8 mouse cellular contexts compared by ENCODE assay signal in the genomic region with DNA sequence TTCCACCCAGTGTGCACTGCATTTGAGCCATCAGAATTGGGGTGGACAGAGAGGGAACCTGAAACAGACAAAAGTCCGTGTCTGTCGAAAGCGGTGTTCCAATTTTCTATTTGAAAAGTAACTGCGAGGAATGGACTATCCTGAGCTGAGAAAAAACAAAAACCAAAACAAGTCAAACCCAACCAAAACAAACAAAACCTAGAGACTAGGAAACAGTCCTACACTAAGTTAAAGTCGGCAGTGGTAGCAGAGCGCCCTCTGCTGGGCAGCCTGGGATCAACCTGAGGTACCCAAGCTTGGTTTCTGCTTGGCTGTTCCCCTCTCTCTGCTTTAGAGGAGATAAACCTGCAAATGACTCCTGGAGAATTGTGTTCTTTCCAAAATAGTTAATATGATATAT. TPM values are rescaled to one million over a fixed set of nuclear protein-coding genes. Genes with fewer than 3 reads are reported as not detected.
DNase-seq lines count a peak whose midpoint lies in the region; ATAC-seq and TF ChIP-seq lines count a peak whose summit lies in the region.

No protein-coding gene starts in this region.

- H3K27ac ChIP-seq in bone marrow, adult 2 months (ENCODE audit: control insufficient read depth, insufficient read depth, low read depth, low read length, poor library complexity): no peak overlapping the region

- intact Hi-C loops in heart, postnatal 36 days (cut with DNase I): loop anchor here (1.0 to 5.0 kb wide), 3 partner anchors 435 to 945 kb away; no protein-coding TSS in a partner anchor

- peak; percentile 80 for TF ChIP-seq CTCF in G1E (IDR thresholded peaks at IDR 0.05; ENCODE audit: low read depth, low read length)
- TF ChIP-seq CTCF in bone marrow, adult 2 months (IDR thresholded peaks at IDR 0.05; ENCODE audit: control insufficient read depth, insufficient read depth, low read length): peak; percentile 90

- peak; percentile 42 for DNase-seq in G1E (ENCODE audit: low spot score)
- peak; percentile 83 to 92 for DNase-seq in heart, postnatal 36 days
- peak; percentile 87 to 89 for DNase-seq in layer of hippocampus, postnatal 10 days (ENCODE audit: low spot score in 2 of 2)
- peak; percentile 83 to 87 for DNase-seq in right cerebral cortex, adult 2 months (ENCODE audit: low spot score in 2 of 2)
- DNase-seq in urinary bladder, postnatal 25 days (ENCODE audit: low spot score): peak; percentile 83

- 0 out of 2 replicates have a peak, but pooled peaks cover 3% of the 10 kb centered on the region for H3K9me3 ChIP-seq in G1E (replicated peaks)

- no peak overlapping the region for H3K4me3 ChIP-seq in G1E (ENCODE audit: low read depth, low read length)
- H3K4me3 ChIP-seq in bone marrow, adult 2 months (replicated peaks; ENCODE audit: control insufficient read depth, low read depth, low read length): no peak overlapping the region

- TF ChIP-seq POLR2A in bone marrow, adult 2 months (IDR thresholded peaks at IDR 0.05; ENCODE audit: borderline replicate concordance, control insufficient read depth, low read depth, low read length): no peak

- no peaks in the 10 kb centered on the region for H3K4me1 ChIP-seq in G1E (ENCODE audit: insufficient read depth, low read depth, low read length)
- no peaks in the 10 kb centered on the region for H3K4me1 ChIP-seq in bone marrow, adult 2 months (ENCODE audit: control insufficient read depth, insufficient read depth, low read length)

- WGBS in bone marrow, adult 2 months: 26% methylated on average over 6 of the region's 6 CpGs

- ATAC-seq in G1E (ENCODE audit: extremely low read depth, insufficient number of reproducible peaks, low FRiP score, poor library complexity, severe bottlenecking): peak; percentile 58
- ATAC-seq in erythroblast, adult 5-6 weeks (replicated peaks; ENCODE audit: low FRiP score, poor library complexity, severe bottlenecking): peak; percentile 81
- ATAC-seq in megakaryocyte, adult 5-6 weeks (ENCODE audit: poor library complexity, severe bottlenecking): peak; percentile 85

- H3K36me3 ChIP-seq in G1E (replicated peaks): no peaks in the 10 kb centered on the region

- no peaks in the 10 kb centered on the region for H3K27me3 ChIP-seq in G1E (ENCODE audit: insufficient read depth, low read length)

RNA-seq across cellular contexts. Expression of a gene that starts 10.0 kb away (rescaled TPM):
- 85.0 and 96.0 TPM in 2 replicates for total RNA-seq in G1E (2014; fragmentation: Nextera tagmentation)
- total RNA-seq in G1E (2017): 110 and 129 TPM in 2 replicates
- 37.1 and 39.2 TPM in 2 replicates for polyA plus RNA-seq in G1E (2012)
- 21.4 and 41.7 TPM in 2 replicates for polyA plus RNA-seq in bone marrow, adult 2 months (2011; ENCODE audit: insufficient read depth, insufficient read length, low replicate concordance, missing spikeins)
- total RNA-seq in erythroblast, adult 5-6 weeks (2015; ENCODE audit: low replicate concordance): 17.6 and 35.9 TPM in 2 replicates
- 25.8 and 33.8 TPM in 2 replicates for total RNA-seq in erythroblast, adult 5-6 weeks (2017; ENCODE audit: low replicate concordance)
- 10 to 100 TPM; 82.3 to 89.8 TPM for total RNA-seq in heart, postnatal 36 days (2021)
- 10 to 100 TPM; 87.1 to 97.3 TPM for total RNA-seq in layer of hippocampus, postnatal 10 days (2021)
- total RNA-seq in megakaryocyte, adult 5-6 weeks (2015): 38.8 and 42.6 TPM in 2 replicates
- 61.2 and 64.4 TPM in 2 replicates for total RNA-seq in megakaryocyte, adult 5-6 weeks (2017)
